Mouse (Mus musculus): Measurements from ENCODE around the gene Cdpf1. TPM values are rescaled to one million over a fixed set of nuclear protein-coding genes. Genes with fewer than 3 reads are reported as not detected.
"Not testable (repeated sequence)": the region's sequence is repeated elsewhere in the genome, so short reads cannot be mapped to it uniquely, and the experiment has no call there.

The Cdpf1 gene
- polyA plus RNA-seq, 1 experiment, result 49.3 TPM

GRCm38 (mm10) chr15:85786711-85787110 is 24.8 kb downstream of the Cdpf1 start:
- Histone ChIP-seq H3K27me3 (ENCODE audit: control insufficient read depth, insufficient read depth, low read length) (no peaks in the 10 kb centered on the region), H3K4me3 (ENCODE audit: control insufficient read depth, insufficient read depth, low read length) (no peak overlapping the region), H3K36me3 (ENCODE audit: control insufficient read depth, insufficient read depth, low read length) (no peaks in the 10 kb centered on the region), H3K4me1 (replicated peaks; ENCODE audit: control insufficient read depth, insufficient read depth, low read length) (peaks cover 7% of the 10 kb centered on the region; the same call in 1 of the 2 replicates), H3K27ac (ENCODE audit: control insufficient read depth, insufficient read depth, low read length) (no peak overlapping the region)
- WGBS, result 73% methylated on average over 5 of the region's 5 CpGs
- TF ChIP-seq POLR2A (IDR thresholded peaks at IDR 0.05; ENCODE audit: control insufficient read depth, extremely low read depth, insufficient read depth, low read length, poor library complexity), result no peak
- TF ChIP-seq CTCF (IDR thresholded peaks at IDR 0.05; ENCODE audit: borderline replicate concordance, control insufficient read depth, extremely low read depth, insufficient read depth, low read length, poor library complexity), result no peak
- DNase-seq, result no peak

GRCm38 (mm10) chr15:85784341-85784740 is 27.2 kb downstream of the Cdpf1 start:
- no peaks in the 10 kb centered on the region for H3K4me1 ChIP-seq (replicated peaks; ENCODE audit: control insufficient read depth, insufficient read depth, low read length)
- TF ChIP-seq POLR2A (IDR thresholded peaks at IDR 0.05; ENCODE audit: control insufficient read depth, extremely low read depth, insufficient read depth, low read length, poor library complexity) (no peak), CTCF (IDR thresholded peaks at IDR 0.05; ENCODE audit: borderline replicate concordance, control insufficient read depth, extremely low read depth, insufficient read depth, low read length, poor library complexity) (no peak)
- H3K27me3 ChIP-seq (ENCODE audit: control insufficient read depth, insufficient read depth, low read length), result no peaks in the 10 kb centered on the region
- no peaks in the 10 kb centered on the region for H3K36me3 ChIP-seq (ENCODE audit: control insufficient read depth, insufficient read depth, low read length)
- 91% methylated on average over 3 of the region's 3 CpGs for WGBS
- H3K4me3 ChIP-seq (ENCODE audit: control insufficient read depth, insufficient read depth, low read length), result no peak overlapping the region
- no peak overlapping the region for H3K27ac ChIP-seq (ENCODE audit: control insufficient read depth, insufficient read depth, low read length)
- DNase-seq, result no peak

- Histone ChIP-seq H3K4me1 (replicated peaks; ENCODE audit: control insufficient read depth, insufficient read depth, low read length) (no peaks in the 10 kb centered on the region), H3K27me3 (ENCODE audit: control insufficient read depth, insufficient read depth, low read length) (no peaks in the 10 kb centered on the region), H3K4me3 (ENCODE audit: control insufficient read depth, insufficient read depth, low read length) (no peak overlapping the region), H3K27ac (ENCODE audit: control insufficient read depth, insufficient read depth, low read length) (no peak overlapping the region), H3K36me3 (ENCODE audit: control insufficient read depth, insufficient read depth, low read length) (no peaks in the 10 kb centered on the region)
- 88% methylated on average over 4 of the region's 4 CpGs for WGBS
- TF ChIP-seq CTCF (IDR thresholded peaks at IDR 0.05; ENCODE audit: borderline replicate concordance, control insufficient read depth, extremely low read depth, insufficient read depth, low read length, poor library complexity), result no peak
- TF ChIP-seq POLR2A (IDR thresholded peaks at IDR 0.05; ENCODE audit: control insufficient read depth, extremely low read depth, insufficient read depth, low read length, poor library complexity), result no peak
- DNase-seq, result no peak
These were observed 28.4 kb downstream of the Cdpf1 start for GRCm38 (mm10) chr15:85783146-85783545.

GRCm38 (mm10) chr15:85778891-85779290 is 32.6 kb downstream of the Cdpf1 start:
- not testable (repeated sequence) for H3K27me3 ChIP-seq (ENCODE audit: control insufficient read depth, insufficient read depth, low read length); H3K36me3 ChIP-seq (ENCODE audit: control insufficient read depth, insufficient read depth, low read length); H3K4me3 ChIP-seq (ENCODE audit: control insufficient read depth, insufficient read depth, low read length); DNase-seq; H3K4me1 ChIP-seq (replicated peaks; ENCODE audit: control insufficient read depth, insufficient read depth, low read length); H3K27ac ChIP-seq (ENCODE audit: control insufficient read depth, insufficient read depth, low read length)
- 86% methylated on average over 6 of the region's 6 CpGs for WGBS

GRCm38 (mm10) chr15:85776771-85777170 is 34.7 kb downstream of the Cdpf1 start:
- Histone ChIP-seq H3K4me1 (replicated peaks; ENCODE audit: control insufficient read depth, insufficient read depth, low read length) (no peaks in the 10 kb centered on the region), H3K4me3 (ENCODE audit: control insufficient read depth, insufficient read depth, low read length) (no peak overlapping the region), H3K27ac (ENCODE audit: control insufficient read depth, insufficient read depth, low read length) (no peak overlapping the region), H3K27me3 (ENCODE audit: control insufficient read depth, insufficient read depth, low read length) (no peaks in the 10 kb centered on the region), H3K36me3 (ENCODE audit: control insufficient read depth, insufficient read depth, low read length) (no peaks in the 10 kb centered on the region)
- WGBS, result 88% methylated on average over 5 of the region's 5 CpGs
- no peak for TF ChIP-seq CTCF (IDR thresholded peaks at IDR 0.05; ENCODE audit: borderline replicate concordance, control insufficient read depth, extremely low read depth, insufficient read depth, low read length, poor library complexity)
- TF ChIP-seq POLR2A (IDR thresholded peaks at IDR 0.05; ENCODE audit: control insufficient read depth, extremely low read depth, insufficient read depth, low read length, poor library complexity), result no peak
- DNase-seq, result no peak

- WGBS, result 44% methylated on average over 2 of the region's 2 CpGs
- DNase-seq, result no peak
- H3K27me3 ChIP-seq (ENCODE audit: control insufficient read depth, insufficient read depth, low read length), result no peaks in the 10 kb centered on the region
- TF ChIP-seq CTCF (IDR thresholded peaks at IDR 0.05; ENCODE audit: borderline replicate concordance, control insufficient read depth, extremely low read depth, insufficient read depth, low read length, poor library complexity), result no peak
- no peak for TF ChIP-seq POLR2A (IDR thresholded peaks at IDR 0.05; ENCODE audit: control insufficient read depth, extremely low read depth, insufficient read depth, low read length, poor library complexity)
- H3K27ac ChIP-seq (ENCODE audit: control insufficient read depth, insufficient read depth, low read length), result no peak overlapping the region
- no peaks in the 10 kb centered on the region for H3K4me1 ChIP-seq (replicated peaks; ENCODE audit: control insufficient read depth, insufficient read depth, low read length)
- no peaks in the 10 kb centered on the region for H3K36me3 ChIP-seq (ENCODE audit: control insufficient read depth, insufficient read depth, low read length)
- H3K4me3 ChIP-seq (ENCODE audit: control insufficient read depth, insufficient read depth, low read length), result no peak overlapping the region
These were observed 35.3 kb downstream of the Cdpf1 start for GRCm38 (mm10) chr15:85776241-85776640.

GRCm38 (mm10) chr15:85775001-85775400 is 36.5 kb downstream of the Cdpf1 start:
- H3K4me3 ChIP-seq (ENCODE audit: control insufficient read depth, insufficient read depth, low read length), result no peak overlapping the region
- no peak overlapping the region for H3K27ac ChIP-seq (ENCODE audit: control insufficient read depth, insufficient read depth, low read length)
- TF ChIP-seq POLR2A (IDR thresholded peaks at IDR 0.05; ENCODE audit: control insufficient read depth, extremely low read depth, insufficient read depth, low read length, poor library complexity) (no peak), CTCF (IDR thresholded peaks at IDR 0.05; ENCODE audit: borderline replicate concordance, control insufficient read depth, extremely low read depth, insufficient read depth, low read length, poor library complexity) (no peak)
- DNase-seq, result no peak
- no peaks in the 10 kb centered on the region for H3K4me1 ChIP-seq (replicated peaks; ENCODE audit: control insufficient read depth, insufficient read depth, low read length)
- WGBS, result 91% methylated on average over 7 of the region's 7 CpGs
- H3K27me3 ChIP-seq (ENCODE audit: control insufficient read depth, insufficient read depth, low read length), result no peaks in the 10 kb centered on the region
- no peaks in the 10 kb centered on the region for H3K36me3 ChIP-seq (ENCODE audit: control insufficient read depth, insufficient read depth, low read length)
